Mouse (Mus musculus) myocyte (in vitro differentiated cells): ENCODE results near the gene Zfp652. TPM values are rescaled to one million over a fixed set of nuclear protein-coding genes. Genes with fewer than 3 reads are reported as not detected.

ENCODE experiments used
- H3K27me3 ChIP-seq: one replicate; pipeline ENCODE4 v1.6.1; 2011; ENCODE audit not compliant: control insufficient read depth, insufficient read depth, insufficient read length
- H3K36me3 ChIP-seq: one replicate; pipeline ENCODE4 v1.6.1; 2011; ENCODE audit not compliant: control insufficient read depth, insufficient read depth
- H3K4me2 ChIP-seq: one replicate; pipeline ENCODE4 v1.6.1; 2011; ENCODE audit warnings: low read depth, control low read depth
- H3K4me3 ChIP-seq: one replicate; pipeline ENCODE4 v1.5.1; 2011; ENCODE audit warnings: mild to moderate bottlenecking, control low read depth, moderate library complexity
- H3K79me2 ChIP-seq: one replicate; pipeline ENCODE4 v1.6.1; 2011; ENCODE audit not compliant: control insufficient read depth, insufficient read depth
- H3ac ChIP-seq: one replicate; pipeline ENCODE4 v1.6.1; 2011; ENCODE audit not compliant: control insufficient read depth, insufficient read length
- CEBPB ChIP-seq: IDR thresholded peaks from 2 replicates; pipeline ENCODE4 v1.6.1; 2011; ENCODE audit warnings: mild to moderate bottlenecking, moderate library complexity; ENCODE audit not compliant: poor library complexity, insufficient read depth, severe bottlenecking
- E2F4 ChIP-seq: IDR thresholded peaks from one replicate; pipeline ENCODE4 v1.6.1; 2011; ENCODE audit warnings: mild to moderate bottlenecking, control low read depth, moderate library complexity; ENCODE audit not compliant: insufficient read depth
- MAX ChIP-seq: IDR thresholded peaks from one replicate; pipeline ENCODE4 v1.6.1; 2011; ENCODE audit warnings: low read depth, mild to moderate bottlenecking, control low read depth
- MYOD1 ChIP-seq, 3 experiments: IDR thresholded peaks; one replicate each; pipeline ENCODE4 v1.6.1; 2011; ENCODE audit warnings: control low read depth in 2 of 3, low read depth in 2 of 3, mild to moderate bottlenecking in 2 of 3, moderate library complexity in 1 of 3; ENCODE audit not compliant: insufficient read length in 2 of 3, control insufficient read depth in 1 of 3
- MYOG ChIP-seq, 3 experiments: IDR thresholded peaks; one replicate each; pipeline ENCODE4 v1.6.1; 2011; ENCODE audit warnings: control low read depth in 2 of 3, low read depth in 2 of 3, mild to moderate bottlenecking in 2 of 3; ENCODE audit not compliant: insufficient read length in 2 of 3, control insufficient read depth in 1 of 3, insufficient read depth in 1 of 3
- POLR2A ChIP-seq: IDR thresholded peaks from one replicate; pipeline ENCODE4 v1.6.1; 2011; ENCODE audit warnings: low read depth, mild to moderate bottlenecking, control low read depth, moderate library complexity; ENCODE audit not compliant: insufficient read length
- POLR2AphosphoS2 ChIP-seq: IDR thresholded peaks from one replicate; pipeline ENCODE4 v1.6.1; 2011; ENCODE audit warnings: low read depth, control low read depth; ENCODE audit not compliant: insufficient read length
- REST ChIP-seq: IDR thresholded peaks from one replicate; pipeline ENCODE4 v1.6.1; 2011; ENCODE audit warnings: mild to moderate bottlenecking, control low read depth, moderate library complexity; ENCODE audit not compliant: insufficient read depth, insufficient read length
- SRF ChIP-seq: IDR thresholded peaks from one replicate; pipeline ENCODE4 v1.6.1; 2011; ENCODE audit warnings: low read depth; ENCODE audit not compliant: control insufficient read depth, insufficient read length
- TCF12 ChIP-seq: IDR thresholded peaks from one replicate; pipeline ENCODE4 v1.6.1; 2011; ENCODE audit warnings: mild to moderate bottlenecking, control low read depth; ENCODE audit not compliant: poor library complexity, insufficient read depth, severe bottlenecking
- TCF3 ChIP-seq: IDR thresholded peaks from one replicate; pipeline ENCODE4 v1.6.1; 2011; ENCODE audit warnings: low read depth, control low read depth; ENCODE audit not compliant: insufficient read length
- USF1 ChIP-seq: IDR thresholded peaks from one replicate; pipeline ENCODE4 v1.6.1; 2011; ENCODE audit warnings: low read depth, mild to moderate bottlenecking, control low read depth, moderate library complexity
- polyA plus RNA-seq: library from polyadenylated mRNA; unstranded; fragments of >200 nt; fragmentation: generic; extraction: Trizol; gene quantifications from one replicate; pipeline ENCODE4 v1.2.1, GENCODE M21; 2012; ENCODE audit warnings: missing spikeins

Gene Zfp652
- polyA plus RNA-seq, 1 experiment = 6.4 TPM

DNA sequence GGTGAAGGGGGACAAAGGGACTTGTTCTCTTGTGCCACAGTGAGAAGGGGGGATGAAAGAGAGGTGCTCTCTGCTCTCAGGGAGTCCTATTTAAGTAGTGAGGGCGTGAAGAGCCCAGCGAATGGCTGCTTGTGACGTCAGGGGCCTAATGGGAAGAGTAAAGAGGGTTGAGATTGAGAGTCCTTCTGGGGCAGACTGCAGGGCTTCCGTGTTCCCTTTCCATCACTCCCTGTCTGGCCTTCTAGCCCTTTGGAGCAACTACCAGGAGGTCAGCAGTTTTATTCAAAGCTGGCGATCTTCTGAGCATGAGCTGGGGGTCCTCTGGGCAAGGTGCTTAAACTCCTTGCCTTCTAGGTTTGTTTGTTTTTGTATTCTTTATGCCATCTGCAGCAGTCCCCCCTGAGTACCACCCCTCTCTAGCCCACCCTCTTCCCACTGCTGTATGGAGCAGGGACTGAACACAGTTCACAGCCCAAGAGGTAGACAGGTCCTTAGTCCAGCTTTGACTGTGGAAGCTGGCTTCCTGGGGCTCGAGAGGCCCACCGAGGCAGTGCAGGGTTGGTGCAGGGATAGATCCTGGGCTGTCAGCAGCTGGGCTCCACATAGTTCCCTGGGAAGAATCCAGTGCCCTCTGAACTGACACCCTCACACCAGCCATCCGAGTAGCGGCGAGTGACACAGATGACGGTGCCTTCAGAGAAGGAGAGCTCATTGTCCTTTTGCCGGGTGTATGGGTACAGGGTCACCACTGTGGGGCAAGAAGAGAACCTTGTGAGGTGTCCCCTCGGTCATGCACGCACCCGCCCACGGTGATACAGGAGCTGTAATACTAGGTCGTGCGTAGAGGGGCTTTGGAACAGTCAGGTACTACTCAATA lies 119.9 kb downstream of the Zfp652 start:
- Histone ChIP-seq H3K4me2 (no peak overlapping the region), H3K4me3 (no peak overlapping the region), H3ac (no peak overlapping the region), H3K36me3 (no peaks in the 10 kb centered on the region), H3K27me3 (no peaks in the 10 kb centered on the region), H3K79me2 (no peaks in the 10 kb centered on the region)
- TF ChIP-seq MAX = no peak
- TF ChIP-seq SRF = no peak
- TF ChIP-seq TCF3 = no peak
- no peak for TF ChIP-seq MYOD1 (IDR thresholded peaks at IDR 0.05; ENCODE audit: control insufficient read depth in 1 of 3, insufficient read length in 2 of 3, low read depth in 2 of 3)
- no peak for TF ChIP-seq POLR2A
- TF ChIP-seq REST = no peak
- no peak for TF ChIP-seq TCF12
- no peak for TF ChIP-seq USF1
- no peak for TF ChIP-seq E2F4

DNA sequence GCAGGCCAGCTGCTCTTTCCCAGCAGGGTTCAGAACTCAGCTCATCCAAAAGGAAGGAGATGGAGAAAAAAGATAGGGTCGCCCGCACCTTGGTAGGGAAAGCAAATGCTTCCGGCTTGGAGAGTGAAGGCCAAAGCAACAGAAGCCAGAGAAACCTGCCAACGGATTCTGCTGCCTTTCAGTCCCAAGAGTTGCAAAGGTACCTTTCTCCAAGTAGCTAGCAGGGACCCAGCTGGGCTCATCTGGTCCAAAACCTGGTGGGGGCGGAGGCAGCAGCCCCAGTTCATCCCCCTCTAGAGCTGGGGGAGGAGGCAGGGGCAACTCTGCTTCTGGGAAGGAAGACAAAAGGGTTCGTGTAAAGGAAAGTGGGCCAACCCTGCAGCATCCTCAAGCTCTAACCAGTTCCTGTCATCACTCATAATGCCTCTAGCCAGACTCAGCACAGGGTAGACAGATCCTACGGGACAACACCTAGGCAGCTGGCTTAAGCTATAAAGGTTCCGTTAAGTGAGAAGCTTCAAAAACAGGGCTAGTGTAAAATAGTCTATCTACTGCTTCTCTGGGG lies 120.6 kb downstream of the Zfp652 start:
- TF ChIP-seq MYOD1 (IDR thresholded peaks at IDR 0.05; ENCODE audit: control insufficient read depth in 1 of 3, insufficient read length in 2 of 3, low read depth in 2 of 3) = no peak
- no peak for TF ChIP-seq SRF
- TF ChIP-seq E2F4 = no peak
- no peak for TF ChIP-seq MYOG (IDR thresholded peaks at IDR 0.05; ENCODE audit: control insufficient read depth in 1 of 3, insufficient read depth in 1 of 3, insufficient read length in 2 of 3, low read depth in 2 of 3)
- no peak for TF ChIP-seq MAX
- no peak for TF ChIP-seq USF1
- TF ChIP-seq POLR2A = no peak
- no peak for TF ChIP-seq TCF3
- TF ChIP-seq CEBPB = no peak
- no peak for TF ChIP-seq REST
- no peak for TF ChIP-seq POLR2AphosphoS2
- no peak for TF ChIP-seq TCF12
- Histone ChIP-seq H3K36me3 (no peaks in the 10 kb centered on the region), H3ac (no peak overlapping the region), H3K27me3 (no peaks in the 10 kb centered on the region), H3K4me3 (no peak overlapping the region), H3K4me2 (no peak overlapping the region), H3K79me2 (no peaks in the 10 kb centered on the region)

DNA sequence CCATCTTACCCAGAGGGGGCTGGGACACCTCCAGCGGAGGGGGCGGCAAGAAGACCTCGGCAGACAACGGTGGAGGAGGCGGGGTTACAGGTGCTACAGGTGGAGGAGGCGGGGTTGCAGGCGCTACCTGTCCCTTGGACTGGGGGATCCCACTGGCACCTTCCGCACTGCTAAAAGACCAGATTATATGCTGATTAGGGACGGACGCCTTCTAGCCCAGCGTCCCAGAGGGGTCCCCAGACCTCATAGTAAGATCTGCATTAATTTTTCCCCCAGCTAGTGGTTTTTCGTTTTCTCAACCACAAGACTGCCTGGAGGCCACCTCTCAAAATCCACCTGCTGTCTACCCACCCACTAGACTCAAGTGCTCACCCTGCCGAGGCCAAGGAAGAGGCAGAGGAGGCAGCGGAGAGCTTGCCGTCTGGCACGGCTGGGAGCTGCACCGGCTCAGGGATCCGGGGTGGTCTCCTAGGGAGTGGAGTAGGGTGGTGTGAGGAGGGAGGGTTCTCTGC lies 121.2 kb downstream of the Zfp652 start:
- peak overlapping the region; percentile 12 for H3K4me2 ChIP-seq
- no peaks in the 10 kb centered on the region for H3K27me3 ChIP-seq
- H3K4me3 ChIP-seq = no peak overlapping the region
- H3K36me3 ChIP-seq = no peaks in the 10 kb centered on the region
- no peaks in the 10 kb centered on the region for H3K79me2 ChIP-seq
- TF ChIP-seq MYOG (IDR thresholded peaks at IDR 0.05; ENCODE audit: control insufficient read depth in 1 of 3, insufficient read depth in 1 of 3, insufficient read length in 2 of 3, low read depth in 2 of 3) (no peak), MAX (no peak)
- H3ac ChIP-seq = no peak overlapping the region

DNA sequence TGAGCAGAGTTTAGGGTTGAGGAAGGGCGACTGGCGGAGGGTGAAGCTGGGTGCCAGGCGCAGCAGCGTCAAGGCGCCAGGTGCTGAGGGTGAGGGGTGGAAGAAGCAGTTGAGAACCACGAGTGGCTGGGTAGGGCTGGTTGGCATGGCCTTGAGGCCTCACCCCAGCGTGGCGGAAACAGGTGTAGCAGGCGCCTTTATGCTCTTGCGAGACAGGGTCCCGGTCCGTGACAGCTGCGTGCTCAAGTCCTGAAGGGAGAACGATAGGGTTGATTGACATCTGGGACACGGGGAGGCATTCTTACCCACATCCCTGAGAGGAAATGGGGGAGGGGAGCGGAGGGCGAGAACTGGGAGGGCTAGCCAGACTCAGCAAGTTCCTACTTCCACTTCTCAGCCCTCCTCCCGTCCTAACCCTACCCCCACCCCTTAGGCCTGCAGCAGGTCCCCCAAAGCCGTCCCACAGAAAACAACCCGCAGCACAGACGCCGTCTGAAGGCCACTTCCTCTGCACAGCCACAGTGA lies 121.7 kb downstream of the Zfp652 start:
- Histone ChIP-seq H3K4me2 (peak overlapping the region; percentile 12), H3K4me3 (no peak overlapping the region), H3K27me3 (no peaks in the 10 kb centered on the region)

More for the DNA sequence above, 121.7 kb downstream of the Zfp652 start:
- no peaks in the 10 kb centered on the region for H3K79me2 ChIP-seq
- no peak overlapping the region for H3ac ChIP-seq
- TF ChIP-seq POLR2AphosphoS2 (peak; percentile 85), POLR2A (no peak), MYOG (IDR thresholded peaks at IDR 0.05; ENCODE audit: control insufficient read depth in 1 of 3, insufficient read depth in 1 of 3, insufficient read length in 2 of 3, low read depth in 2 of 3) (peak in 2 of 3 experiments; percentile 92 to 98), MYOD1 (IDR thresholded peaks at IDR 0.05; ENCODE audit: control insufficient read depth in 1 of 3, insufficient read length in 2 of 3, low read depth in 2 of 3) (peak in 2 of 3 experiments; percentile 97 to 98), SRF (peak; percentile 6), E2F4 (no peak), TCF12 (peak; percentile 63)
- no peaks in the 10 kb centered on the region for H3K36me3 ChIP-seq
